Mouse (Mus musculus): ENCODE data around the gene Kcnj15. TPM values are rescaled to one million over a fixed set of nuclear protein-coding genes. Genes with fewer than 3 reads are reported as not detected.

The Kcnj15 gene
- polyA plus RNA-seq, 1 experiment = 34.3 TPM

GRCm38 (mm10) chr16:95303676-95304075 is 46.3 kb downstream of the Kcnj15 start:
- TF ChIP-seq POLR2A (IDR thresholded peaks at IDR 0.05; ENCODE audit: borderline replicate concordance, extremely low read depth, low read depth, low read length) (no peak), CTCF (IDR thresholded peaks at IDR 0.05; ENCODE audit: insufficient read depth, low read length) (no peak)
- WGBS = 39% methylated on average over 9 of the region's 9 CpGs

DNA sequence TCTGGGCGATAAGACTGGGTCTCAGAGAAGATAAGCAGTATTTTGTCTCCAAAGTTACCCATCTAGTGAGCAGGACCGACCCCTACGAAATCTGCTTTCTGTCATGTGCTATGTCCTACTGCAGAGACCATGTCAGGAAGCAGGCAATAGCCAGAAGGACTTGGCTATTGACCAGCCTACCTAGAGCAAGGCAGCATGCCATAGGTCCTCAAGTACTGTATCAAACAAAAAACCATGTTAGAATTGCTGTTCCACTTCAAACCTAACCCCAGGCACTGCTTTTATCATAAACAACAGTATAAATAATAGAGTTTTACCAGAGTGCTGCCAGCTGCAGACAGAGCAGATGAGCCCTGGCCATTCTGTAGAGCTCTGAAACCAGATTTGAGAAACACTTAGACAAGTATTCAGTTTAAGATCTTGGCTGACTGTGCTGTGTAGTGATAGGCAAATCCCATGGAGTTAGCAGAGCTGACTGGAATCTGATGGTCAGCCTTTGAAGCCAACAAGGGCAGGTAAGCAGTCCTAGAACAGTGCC is 50.5 kb downstream of the Kcnj15 start:
- no peak for DNase-seq
- H3K4me1 ChIP-seq (ENCODE audit: control insufficient read depth, insufficient read depth, low read length) = no peaks in the 10 kb centered on the region
- TF ChIP-seq CTCF (IDR thresholded peaks at IDR 0.05; ENCODE audit: insufficient read depth, low read length) (no peak), POLR2A (IDR thresholded peaks at IDR 0.05; ENCODE audit: borderline replicate concordance, extremely low read depth, low read depth, low read length) (no peak)
- no peak overlapping the region for H3K4me3 ChIP-seq (replicated peaks; ENCODE audit: extremely low read depth, low read depth, low read length)
- 65% methylated on average over 3 of the region's 3 CpGs for WGBS

More at GRCm38 (mm10) chr16:95303676-95304075, 46.3 kb downstream of the Kcnj15 start:
- no peak for DNase-seq
- Histone ChIP-seq H3K4me1 (ENCODE audit: control insufficient read depth, insufficient read depth, low read length) (no peaks in the 10 kb centered on the region; the same call in 1 of the 2 replicates), H3K4me3 (replicated peaks; ENCODE audit: extremely low read depth, low read depth, low read length) (no peak overlapping the region)

- DNase-seq = no peak
- Histone ChIP-seq H3K4me1 (ENCODE audit: control insufficient read depth, insufficient read depth, low read length) (peaks cover 3% of the 10 kb centered on the region; the same call in 1 of the 2 replicates), H3K4me3 (replicated peaks; ENCODE audit: extremely low read depth, low read depth, low read length) (no peak overlapping the region)
- no peak for TF ChIP-seq CTCF (IDR thresholded peaks at IDR 0.05; ENCODE audit: insufficient read depth, low read length)
- 38% methylated on average over 9 of the region's 9 CpGs for WGBS
These were observed 64.7 kb downstream of the Kcnj15 start for GRCm38 (mm10) chr16:95321945-95322625.

- no peak for TF ChIP-seq CTCF (IDR thresholded peaks at IDR 0.05; ENCODE audit: insufficient read depth, low read length)
- TF ChIP-seq POLR2A (IDR thresholded peaks at IDR 0.05; ENCODE audit: borderline replicate concordance, extremely low read depth, low read depth, low read length) = no peak
- 61% methylated on average over 5 of the region's 5 CpGs for WGBS
- DNase-seq = peak; percentile 30
- Histone ChIP-seq H3K4me3 (replicated peaks; ENCODE audit: extremely low read depth, low read depth, low read length) (no peak overlapping the region), H3K4me1 (ENCODE audit: control insufficient read depth, insufficient read depth, low read length) (no peaks in the 10 kb centered on the region)
These were observed 74.8 kb downstream of the Kcnj15 start for GRCm38 (mm10) chr16:95332159-95332558.

- TF ChIP-seq CTCF (IDR thresholded peaks at IDR 0.05; ENCODE audit: insufficient read depth, low read length) (peak; percentile 95), POLR2A (IDR thresholded peaks at IDR 0.05; ENCODE audit: borderline replicate concordance, extremely low read depth, low read depth, low read length) (no peak)
- no peak overlapping the region for H3K4me3 ChIP-seq (replicated peaks; ENCODE audit: extremely low read depth, low read depth, low read length)
- 23% methylated on average over 28 of the region's 28 CpGs for WGBS
- H3K4me1 ChIP-seq (ENCODE audit: control insufficient read depth, insufficient read depth, low read length) = peaks cover 7% of the 10 kb centered on the region; the same call in 1 of the 2 replicates
- peak; percentile 86 for DNase-seq
These were observed 83.8 kb downstream of the Kcnj15 start for GRCm38 (mm10) chr16:95340885-95341791.

DNA sequence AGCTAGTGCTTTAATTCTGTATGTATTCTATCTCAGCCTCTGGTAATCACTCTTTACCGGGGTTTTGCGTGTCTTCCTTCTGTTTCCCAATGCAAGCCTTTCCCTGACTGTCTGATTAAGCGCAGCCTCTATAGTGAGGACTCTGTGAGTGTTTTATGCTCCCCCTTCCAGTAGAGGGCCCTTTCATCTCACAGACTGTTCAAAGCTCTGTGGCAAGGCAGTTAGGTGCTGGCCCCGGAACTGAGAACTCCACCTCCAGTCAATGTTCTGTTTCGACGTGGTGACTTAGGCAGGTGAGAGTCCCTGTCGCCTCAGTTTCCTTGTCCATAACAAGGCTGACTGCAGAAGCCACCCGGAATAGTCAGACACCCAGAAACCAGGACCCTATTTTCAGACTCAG is 84.7 kb downstream of the Kcnj15 start:
- TF ChIP-seq POLR2A (IDR thresholded peaks at IDR 0.05; ENCODE audit: borderline replicate concordance, extremely low read depth, low read depth, low read length) = no peak
- no peak for TF ChIP-seq CTCF (IDR thresholded peaks at IDR 0.05; ENCODE audit: insufficient read depth, low read length)
- Histone ChIP-seq H3K4me3 (replicated peaks; ENCODE audit: extremely low read depth, low read depth, low read length) (no peak overlapping the region), H3K4me1 (ENCODE audit: control insufficient read depth, insufficient read depth, low read length) (peaks cover 13% of the 10 kb centered on the region)
- DNase-seq = no peak
- 58% methylated on average over 8 of the region's 8 CpGs for WGBS

- DNase-seq = no peak
- Histone ChIP-seq H3K4me1 (ENCODE audit: control insufficient read depth, insufficient read depth, low read length) (peaks cover 33% of the 10 kb centered on the region), H3K4me3 (replicated peaks; ENCODE audit: extremely low read depth, low read depth, low read length) (no peak overlapping the region)
- no peak for TF ChIP-seq POLR2A (IDR thresholded peaks at IDR 0.05; ENCODE audit: borderline replicate concordance, extremely low read depth, low read depth, low read length)
- WGBS = 37% methylated on average over 10 of the region's 10 CpGs
These were observed 87.6 kb downstream of the Kcnj15 start for GRCm38 (mm10) chr16:95344961-95345360.

DNA sequence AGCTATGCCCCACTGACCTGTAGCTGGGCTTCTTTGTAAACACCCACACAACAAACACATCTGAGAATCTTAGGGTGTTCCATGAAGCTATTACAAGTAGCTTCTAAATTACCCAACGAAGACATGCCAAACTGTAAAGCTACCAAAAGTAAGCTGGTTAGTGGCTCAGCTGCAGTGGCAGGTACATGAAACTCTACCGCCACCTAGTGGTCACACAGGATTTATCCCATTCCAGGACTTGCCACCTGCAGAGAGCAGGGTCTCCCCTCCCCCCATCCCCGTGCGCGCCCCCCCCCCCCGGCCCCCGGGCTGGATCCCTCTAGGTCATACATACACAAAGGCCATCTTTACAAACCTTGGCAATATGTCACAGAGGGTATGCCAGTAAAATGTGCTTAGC is 88.5 kb downstream of the Kcnj15 start:
- WGBS = 2% methylated on average over 7 of the region's 7 CpGs
- DNase-seq = peak; percentile 69
- no peak overlapping the region for H3K4me3 ChIP-seq (replicated peaks; ENCODE audit: extremely low read depth, low read depth, low read length)
- peaks cover 34% of the 10 kb centered on the region for H3K4me1 ChIP-seq (ENCODE audit: control insufficient read depth, insufficient read depth, low read length)
- TF ChIP-seq POLR2A (IDR thresholded peaks at IDR 0.05; ENCODE audit: borderline replicate concordance, extremely low read depth, low read depth, low read length) (no peak), CTCF (IDR thresholded peaks at IDR 0.05; ENCODE audit: insufficient read depth, low read length) (peak; percentile 72)

- 34% methylated on average over 3 of the region's 3 CpGs for WGBS
These were observed 89.8 kb downstream of the Kcnj15 start for GRCm38 (mm10) chr16:95347202-95347601.

More at GRCm38 (mm10) chr16:95347202-95347601, 89.8 kb downstream of the Kcnj15 start:
- no peak overlapping the region for H3K4me3 ChIP-seq (replicated peaks; ENCODE audit: extremely low read depth, low read depth, low read length)
- TF ChIP-seq POLR2A (IDR thresholded peaks at IDR 0.05; ENCODE audit: borderline replicate concordance, extremely low read depth, low read depth, low read length) = peak; percentile 38; the same call in 1 of the 2 replicates
- no peak for TF ChIP-seq CTCF (IDR thresholded peaks at IDR 0.05; ENCODE audit: insufficient read depth, low read length)
- H3K4me1 ChIP-seq (ENCODE audit: control insufficient read depth, insufficient read depth, low read length) = peaks cover 37% of the 10 kb centered on the region
- DNase-seq = peak; percentile 49

Measured in lung, adult 2 months (tissue).